Mouse (Mus musculus) CH12.LX (cell line): ENCODE measurements around the gene Iars. TPM values are rescaled to one million over a fixed set of nuclear protein-coding genes. Genes with fewer than 3 reads are reported as not detected.
A peak's percentile ranks its signal among the peaks of the same experiment; 100 is the strongest.

ENCODE experiments used
- DNase-seq: peaks from one replicate; pipeline ENCODE4 v3.0.0-alpha.2; 2013; ENCODE audit errors: extremely low read depth
- H3K27ac ChIP-seq: 2 replicates; pipeline ENCODE4 v1.5.1; 2012; ENCODE audit warnings: low read depth, mild to moderate bottlenecking, control low read depth, moderate library complexity; ENCODE audit not compliant: insufficient read depth
- H3K27me3 ChIP-seq: replicated peaks from 2 replicates; pipeline ENCODE3; 2012; ENCODE audit warnings: inconsistent platforms
- H3K36me3 ChIP-seq, 2 experiments: replicated peaks in 1 of 2; 2 replicates each; pipeline versions ENCODE3 to v1.6.1; 2012; ENCODE audit warnings: inconsistent platforms in 1 of 2, low read length in 1 of 2, mild to moderate bottlenecking in 1 of 2, mixed read lengths in 1 of 2, moderate library complexity in 1 of 2; ENCODE audit not compliant: control insufficient read depth in 1 of 2, insufficient read depth in 1 of 2
- H3K4me1 ChIP-seq, 2 experiments: 2 replicates each; pipeline ENCODE4 v1.6.1; 2012; ENCODE audit warnings: inconsistent platforms in 1 of 2, moderate library complexity in 1 of 2; ENCODE audit not compliant: insufficient read depth in 2 of 2, control insufficient read depth in 1 of 2
- H3K4me2 ChIP-seq: 2 replicates; pipeline ENCODE4 v1.6.1; 2012; ENCODE audit warnings: low read depth, mild to moderate bottlenecking, control low read depth; ENCODE audit not compliant: poor library complexity, insufficient read depth, severe bottlenecking
- H3K4me3 ChIP-seq, 3 experiments: fragments of 150-350 bp in 1 of 3; sonication (generic) in 1 of 3; replicated peaks in 1 of 3; 2 replicates each; pipeline versions ENCODE3 to v1.5.1; 2011 to 2012; ENCODE audit warnings: low read depth in 2 of 3, low read length in 2 of 3, mild to moderate bottlenecking in 2 of 3, moderate library complexity in 2 of 3, control low read depth in 1 of 3, improper control_type of control experiment in 1 of 3, inconsistent platforms in 1 of 3, mixed read lengths in 1 of 3; ENCODE audit not compliant: poor library complexity in 1 of 3
- H3K79me2 ChIP-seq: replicated peaks from 2 replicates; pipeline ENCODE4 v1.6.1; 2012; ENCODE audit warnings: mild to moderate bottlenecking, moderate library complexity; ENCODE audit not compliant: control insufficient read depth, poor library complexity, insufficient read depth, severe bottlenecking; ENCODE audit errors: extremely low read depth
- H3K9ac ChIP-seq: 2 replicates; pipeline ENCODE4 v1.6.1; 2012; ENCODE audit warnings: low read depth, mild to moderate bottlenecking, control low read depth, moderate library complexity; ENCODE audit not compliant: insufficient read depth
- H3K9me3 ChIP-seq: replicated peaks from 2 replicates; pipeline ENCODE3; 2012; ENCODE audit warnings: low read length, inconsistent platforms, mixed read lengths
- CTCF ChIP-seq, 2 experiments: IDR thresholded peaks in 1 of 2; conservative IDR thresholded peaks in 1 of 2; 2 replicates each; pipeline ENCODE4 v1.5.1; 2011 to 2012; ENCODE audit warnings: low read depth in 2 of 2, low read length in 2 of 2, improper control_type of control experiment in 1 of 2, inconsistent platforms in 1 of 2, mild to moderate bottlenecking in 1 of 2, moderate library complexity in 1 of 2
- EP300 ChIP-seq: IDR thresholded peaks from 2 replicates; pipeline ENCODE4 v1.6.1; 2011; ENCODE audit warnings: low read length, improper control_type of control experiment
- IRF4 ChIP-seq: IDR thresholded peaks from 2 replicates; pipeline ENCODE4 v1.6.1; 2014; ENCODE audit warnings: low read depth, mild to moderate bottlenecking, inconsistent platforms, low read length, improper control_type of control experiment
- JUN ChIP-seq: IDR thresholded peaks from 2 replicates; pipeline ENCODE4 v1.6.1; 2011; ENCODE audit warnings: low read depth, mild to moderate bottlenecking, low read length, improper control_type of control experiment, moderate library complexity; ENCODE audit not compliant: insufficient read depth
- MAFK ChIP-seq: IDR thresholded peaks from 2 replicates; pipeline ENCODE4 v1.6.1; 2011; ENCODE audit warnings: low read length, improper control_type of control experiment; ENCODE audit not compliant: insufficient replicate concordance
- MEF2A ChIP-seq: IDR thresholded peaks from 2 replicates; pipeline ENCODE4 v1.6.1; 2014; ENCODE audit warnings: low read depth, mild to moderate bottlenecking, inconsistent platforms, low read length, improper control_type of control experiment, borderline replicate concordance
- MXI1 ChIP-seq: IDR thresholded peaks from 2 replicates; pipeline ENCODE4 v1.6.1; 2011; ENCODE audit warnings: mild to moderate bottlenecking, low read depth, low read length, improper control_type of control experiment
- MYC ChIP-seq: IDR thresholded peaks from 2 replicates; pipeline ENCODE4 v1.6.1; 2011; ENCODE audit warnings: low read depth, mild to moderate bottlenecking, improper control_type of control experiment, low read length
- NRF1 ChIP-seq: IDR thresholded peaks from 2 replicates; pipeline ENCODE4 v1.6.1; 2014; ENCODE audit warnings: low read depth, mild to moderate bottlenecking, inconsistent platforms, low read length, improper control_type of control experiment, moderate library complexity
- RAD21 ChIP-seq: IDR thresholded peaks from 2 replicates; pipeline ENCODE4 v1.6.1; 2011; ENCODE audit warnings: low read depth, mild to moderate bottlenecking, low read length, improper control_type of control experiment, moderate library complexity
- RCOR1 ChIP-seq: conservative IDR thresholded peaks from 2 replicates; pipeline ENCODE4 v1.6.1; 2012; ENCODE audit warnings: low read depth, mild to moderate bottlenecking, inconsistent platforms, low read length, improper control_type of control experiment
- TBP ChIP-seq: conservative IDR thresholded peaks from 2 replicates; pipeline ENCODE4 v1.6.1; 2011; ENCODE audit warnings: low read depth, low read length, improper control_type of control experiment
- USF1 ChIP-seq: IDR thresholded peaks from 2 replicates; pipeline ENCODE4 v1.6.1; 2014; ENCODE audit warnings: low read depth, mild to moderate bottlenecking, inconsistent platforms, low read length, improper control_type of control experiment
- ZC3H11A ChIP-seq: IDR thresholded peaks from 2 replicates; pipeline ENCODE4 v1.6.1; 2012; ENCODE audit warnings: low read depth, mild to moderate bottlenecking, inconsistent platforms, low read length, improper control_type of control experiment
- ZMIZ1 ChIP-seq: IDR thresholded peaks from 2 replicates; pipeline ENCODE4 v1.6.1; 2012; ENCODE audit warnings: low read depth, mild to moderate bottlenecking, inconsistent platforms, low read length, improper control_type of control experiment
- ZNF384 ChIP-seq: IDR thresholded peaks from 2 replicates; pipeline ENCODE4 v1.6.1; 2012; ENCODE audit warnings: low read depth, low read length, improper control_type of control experiment, inconsistent platforms
- dilution Hi-C: fragments of 300-500 bp; cut with MboI; formaldehyde crosslinking; loops from 2 replicates; pipeline ENCODE4 v1.14.3; 2020; ENCODE audit warnings: low sequenced_read_pairs; ENCODE audit not compliant: extremely low pct_unique_long_range_greater_than_20kb, extremely low pct_ligation_motif_present
- in situ Hi-C: fragments of 300-500 bp; cut with MboI; formaldehyde crosslinking; loops from 3 replicates; pipeline ENCODE4 v1.14.3; 2019; ENCODE audit warnings: low sequenced_read_pairs, low pct_ligation_motif_present, low pct_unique_long_range_greater_than_20kb, mixed read lengths
- polyA plus RNA-seq: library from polyadenylated mRNA; unstranded; fragments of >175 nt; gene quantifications from 2 replicates; pipeline ENCODE4 v1.2.1, GENCODE M21; 2012; ENCODE audit warnings: low read depth; ENCODE audit not compliant: insufficient read length
- total RNA-seq, 2 experiments: library from RNA; depleted of rRNA; stranded (reverse); fragments of 300-350 nt in 1 of 2; fragments of >200 nt in 1 of 2; gene quantifications; 2 replicates each; pipeline ENCODE4 v1.2.3; 2012 to 2014

Gene Iars
- total and polyA plus RNA-seq, 3 experiments = 88.2 to 160 (median 141) TPM

DNA sequence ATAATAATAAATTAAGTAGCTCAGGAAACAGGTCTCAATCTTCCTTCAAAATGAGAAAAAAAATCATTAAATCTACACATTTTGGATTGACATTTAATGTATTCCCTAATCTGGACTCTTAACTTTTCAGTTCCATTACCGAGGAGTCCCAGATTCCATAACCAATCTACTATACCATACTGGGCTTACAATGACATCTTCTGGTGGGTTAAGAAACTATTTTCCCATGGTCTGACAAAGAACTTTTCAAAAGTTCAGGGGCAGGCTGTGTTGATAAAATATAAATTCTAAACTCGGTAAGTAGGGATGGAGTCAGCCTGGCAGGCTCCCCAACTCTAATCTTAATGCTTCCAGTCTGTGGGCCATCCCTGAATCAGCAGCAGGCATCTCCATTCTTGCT, 30.8 kb upstream of the Iars start:
- TF ChIP-seq MEF2A = no peak
- TF ChIP-seq JUN = no peak
- TF ChIP-seq EP300 = no peak
- TF ChIP-seq ZC3H11A = no peak
- no peak for TF ChIP-seq MYC
- TF ChIP-seq TBP = no peak
- no peak for TF ChIP-seq NRF1
- peak in 1 of 2 experiments; percentile 33; a peak in 2 of 4 replicates for TF ChIP-seq CTCF (conservative IDR thresholded peaks at IDR 0.05 in 1 of 2, IDR thresholded peaks at IDR 0.05 in 1 of 2; ENCODE audit: low read depth in 2 of 2, low read length in 2 of 2)
- no peak for TF ChIP-seq RCOR1
- TF ChIP-seq IRF4 = no peak
- TF ChIP-seq USF1 = no peak
- no peak for TF ChIP-seq MXI1
- TF ChIP-seq RAD21 = peak; percentile 28
- TF ChIP-seq ZMIZ1 = no peak
- TF ChIP-seq MAFK = no peak
- Histone ChIP-seq H3K4me1 (peaks cover 0 to 31% of the 10 kb centered on the region in 2 experiments; a peak in 2 of 4 replicates), H3K27ac (no peak overlapping the region), H3K27me3 (no peaks in the 10 kb centered on the region), H3K9me3 (no peaks in the 10 kb centered on the region), H3K4me2 (peak overlapping the region; percentile 51), H3K4me3 (no peak overlapping the region), H3K36me3 (peaks cover 0 to 15% of the 10 kb centered on the region in 2 experiments), H3K9ac (peak overlapping the region; percentile 68; the same call in 1 of the 2 replicates), H3K79me2 (peaks cover 12% of the 10 kb centered on the region)
- in situ Hi-C loops = no loop called here
- dilution Hi-C loops = no loop called here
- DNase-seq = no peak

DNA sequence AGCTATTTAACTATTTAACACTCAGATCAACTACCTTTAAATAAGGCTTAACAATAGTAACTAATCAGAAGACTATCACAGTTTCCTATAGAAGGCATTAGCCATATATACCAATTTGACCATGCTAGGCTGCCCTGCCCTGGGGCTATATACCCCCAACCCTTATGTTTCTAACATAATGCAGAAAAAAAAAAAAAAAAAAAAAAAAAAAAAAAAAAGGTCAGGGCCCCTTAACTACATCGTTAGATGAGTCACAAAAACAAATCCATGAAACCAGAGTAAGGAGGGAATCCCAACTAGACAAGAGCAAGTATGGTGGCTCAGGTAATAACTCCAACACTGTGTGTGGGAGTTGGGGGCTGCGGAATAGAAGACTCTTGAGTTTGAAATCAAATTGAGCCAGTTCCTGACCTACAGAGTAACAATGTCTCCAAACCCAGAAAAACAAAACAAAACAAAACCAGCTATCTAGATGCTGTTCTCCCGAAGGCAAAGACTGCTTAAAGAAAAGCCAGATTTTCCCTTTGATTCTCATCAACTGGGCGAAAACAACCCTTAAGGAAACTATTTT, 30.0 kb upstream of the Iars start:
- no peak overlapping the region for H3K27ac ChIP-seq
- H3K4me1 ChIP-seq = peaks cover 0 to 26% of the 10 kb centered on the region in 2 experiments; a peak in 2 of 4 replicates
- DNase-seq = peak; percentile 9
- in situ Hi-C loops = no loop called here
- peak; percentile 85 for TF ChIP-seq ZNF384
- TF ChIP-seq USF1 = no peak
- H3K79me2 ChIP-seq = peaks cover 12% of the 10 kb centered on the region
- H3K27me3 ChIP-seq = no peaks in the 10 kb centered on the region
- dilution Hi-C loops = no loop called here
- H3K4me3 ChIP-seq = peak overlapping the region; percentile 90 to 96 (median 96)
- H3K9ac ChIP-seq = peak overlapping the region; percentile 68
- peaks cover 2 to 18% of the 10 kb centered on the region in 2 experiments for H3K36me3 ChIP-seq
- peak overlapping the region; percentile 97 for H3K4me2 ChIP-seq
- H3K9me3 ChIP-seq = no peaks in the 10 kb centered on the region
